Mouse (Mus musculus): ENCODE measurements at regions not wholly inside any gene's neighbourhood (a gene's known extent, or its start where the extent isn't known, plus 50 kb on each side); places are given as distances from the start of the nearest gene placed in this dataset.

GRCm38 (mm10) chr19:15851622-15852021 lies 95.5 kb downstream of the Psat1 start:
- DNase-seq = no peak

- DNase-seq = no peak
These were observed 96.4 kb downstream of the Psat1 start for GRCm38 (mm10) chr19:15850722-15851121.

- no peak for DNase-seq
These were observed 97.9 kb downstream of the Psat1 start for GRCm38 (mm10) chr19:15849235-15849634.

DNA sequence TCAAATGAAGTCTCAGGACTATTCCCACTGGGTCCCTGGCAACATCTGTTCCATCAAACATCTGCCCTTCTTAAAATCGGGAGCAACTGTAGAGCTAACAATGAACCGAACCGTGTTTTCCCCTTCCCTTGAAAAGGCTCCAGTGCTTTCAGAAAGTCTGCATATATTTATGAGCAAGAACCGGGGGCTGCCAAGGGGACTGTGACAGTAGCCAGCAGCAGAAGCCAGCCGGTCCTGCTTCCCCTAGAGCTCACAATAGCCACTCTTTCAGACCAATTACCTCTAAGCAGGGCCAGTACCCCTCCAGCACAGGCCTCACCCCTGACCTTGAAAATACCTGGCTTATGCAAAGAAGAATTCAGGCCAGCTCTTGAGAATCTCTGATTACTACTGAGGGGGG lies 108.8 kb downstream of the Psat1 start:
- DNase-seq = no peak

DNA sequence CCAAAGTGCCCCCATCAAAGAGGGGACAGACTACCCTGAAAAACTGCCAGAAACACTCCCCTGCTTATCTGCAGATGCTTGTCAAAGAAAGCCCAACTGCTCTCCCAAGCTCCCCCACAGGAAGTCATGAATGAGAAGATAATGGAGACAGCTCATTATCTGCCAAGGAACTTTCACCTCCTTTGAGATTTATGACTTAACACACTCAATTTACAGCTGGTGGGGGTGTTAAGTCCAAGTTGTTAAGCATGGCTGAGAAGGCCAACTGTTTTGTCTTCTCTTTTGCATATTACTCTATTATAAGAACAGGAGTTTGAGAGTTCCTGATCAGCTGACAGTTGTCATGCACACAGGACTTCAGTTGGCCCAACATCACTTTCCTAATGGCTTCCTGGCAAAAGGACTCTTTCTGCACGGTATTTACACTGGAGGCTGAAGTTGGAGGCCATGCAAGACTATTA lies 109.4 kb downstream of the Psat1 start:
- DNase-seq = no peak

GRCm38 (mm10) chr19:15836956-15837714 lies 110.0 kb downstream of the Psat1 start:
- no peak for DNase-seq

DNA sequence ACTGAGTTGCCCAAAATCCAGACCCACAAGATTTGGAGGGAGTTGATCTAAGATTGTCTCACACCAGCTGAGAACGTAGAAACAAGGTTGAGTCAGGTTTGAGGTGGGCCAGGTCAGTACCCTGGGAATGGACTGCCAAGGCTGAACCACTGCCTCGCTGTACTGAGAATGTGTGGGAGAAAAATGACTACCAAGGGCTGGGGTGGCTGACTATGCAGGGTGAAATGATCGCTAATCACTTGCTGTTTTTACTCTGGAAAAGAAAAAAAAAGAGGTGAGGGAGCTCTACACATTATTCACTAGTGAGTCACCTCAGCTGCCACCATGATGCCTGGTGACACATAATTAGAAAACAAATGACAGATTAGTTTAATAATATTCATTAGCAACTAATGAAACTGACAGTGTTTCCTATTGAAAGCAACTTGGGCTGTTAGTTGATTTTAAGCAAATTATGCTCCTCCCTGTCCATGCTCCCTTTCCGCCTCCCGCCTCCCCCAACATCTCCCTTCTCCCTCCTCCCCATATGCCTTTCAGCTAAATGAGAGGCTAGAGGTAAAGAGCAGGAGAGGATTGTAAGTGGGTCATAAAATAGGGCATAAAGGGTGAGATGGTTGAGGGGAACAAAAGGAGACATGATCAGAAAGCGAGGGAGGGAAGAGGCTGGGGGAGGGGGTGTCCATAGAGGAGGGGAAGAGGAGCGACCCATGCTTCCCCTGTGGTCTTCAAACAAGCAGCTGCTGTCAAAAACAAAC lies 110.8 kb downstream of the Psat1 start:
- DNase-seq = no peak

GRCm38 (mm10) chr19:15830385-15830784 lies 116.8 kb downstream of the Psat1 start:
- DNase-seq = no peak

- DNase-seq = no peak
These were observed 118.0 kb downstream of the Psat1 start for GRCm38 (mm10) chr19:15829158-15829557.

DNA sequence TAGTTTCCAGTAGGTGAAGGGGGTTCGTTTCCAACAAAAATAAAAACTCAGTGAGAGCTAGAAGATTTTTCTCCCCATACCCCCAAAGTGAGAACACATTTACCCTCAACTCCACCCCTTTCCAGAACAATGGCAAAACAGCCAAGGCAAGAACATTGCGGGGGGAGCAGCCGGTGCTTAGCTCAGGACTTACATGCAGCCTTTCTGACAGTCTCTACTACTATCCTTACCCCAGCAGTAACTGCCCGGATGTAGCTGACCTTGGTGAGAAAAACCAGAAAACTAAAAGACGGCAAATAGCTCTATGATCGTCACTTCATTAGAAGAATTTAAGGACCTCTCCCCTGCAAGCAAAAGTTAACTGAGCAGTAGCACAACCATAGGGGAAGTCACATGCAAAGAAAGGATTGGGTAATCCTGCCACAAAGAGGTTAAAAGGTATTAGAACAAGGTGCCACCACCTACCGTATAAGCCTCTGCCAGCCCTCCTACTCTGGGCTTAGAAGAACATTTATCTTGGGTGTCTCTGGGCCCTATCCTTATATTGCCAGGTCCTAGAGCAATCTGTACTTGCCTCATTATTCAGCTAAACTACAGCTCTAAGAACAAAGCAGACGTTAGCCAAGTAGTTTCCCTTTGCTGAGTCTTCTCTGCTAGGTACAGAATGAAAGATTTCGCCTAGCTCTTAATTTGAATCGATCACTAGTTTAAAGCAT lies 119.0 kb downstream of the Psat1 start:
- no peak for DNase-seq

DNA sequence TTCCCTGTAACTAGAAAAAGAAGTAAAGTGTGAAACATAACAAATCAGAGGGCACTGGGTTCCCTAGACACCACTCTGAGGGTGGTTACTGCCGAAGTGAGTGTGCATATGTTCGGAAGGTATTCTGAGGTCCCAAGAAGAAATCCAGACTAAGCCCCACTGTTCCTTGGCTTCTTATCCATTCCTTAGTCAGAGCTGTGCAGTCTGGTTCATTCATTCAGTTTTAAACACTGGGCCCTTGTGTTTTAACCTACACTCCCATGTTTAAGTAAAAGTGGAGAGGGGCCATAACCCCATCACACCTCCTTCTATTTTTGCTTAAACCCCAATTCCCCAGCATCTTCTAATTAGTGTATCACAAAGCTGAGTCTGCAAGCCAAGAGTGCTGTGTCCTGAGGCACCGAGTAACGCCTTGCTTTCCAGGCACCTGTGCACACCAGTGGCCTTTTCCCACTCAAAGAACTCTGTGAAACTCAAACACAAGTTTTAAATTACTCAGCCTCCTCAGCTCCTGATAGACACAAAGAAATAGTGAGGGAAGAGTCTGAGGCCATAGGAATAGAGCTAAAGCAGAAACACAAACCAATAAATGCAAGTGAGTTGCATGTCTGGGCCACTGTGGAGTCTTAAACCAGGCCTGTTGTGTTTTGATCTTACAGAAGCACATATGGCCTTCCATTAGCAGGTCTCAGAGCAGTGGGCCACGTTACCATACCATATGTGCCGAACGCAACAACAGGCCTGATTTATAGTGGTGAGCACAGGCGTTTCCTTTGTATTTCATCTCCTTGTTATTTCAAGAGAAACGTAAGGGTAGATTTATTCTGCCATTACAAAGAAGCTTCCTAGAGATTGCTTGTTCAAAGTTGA lies 119.8 kb downstream of the Psat1 start:
- DNase-seq = no peak

GRCm38 (mm10) chr19:15823688-15824371 lies 123.3 kb downstream of the Psat1 start:
- DNase-seq = no peak

DNA sequence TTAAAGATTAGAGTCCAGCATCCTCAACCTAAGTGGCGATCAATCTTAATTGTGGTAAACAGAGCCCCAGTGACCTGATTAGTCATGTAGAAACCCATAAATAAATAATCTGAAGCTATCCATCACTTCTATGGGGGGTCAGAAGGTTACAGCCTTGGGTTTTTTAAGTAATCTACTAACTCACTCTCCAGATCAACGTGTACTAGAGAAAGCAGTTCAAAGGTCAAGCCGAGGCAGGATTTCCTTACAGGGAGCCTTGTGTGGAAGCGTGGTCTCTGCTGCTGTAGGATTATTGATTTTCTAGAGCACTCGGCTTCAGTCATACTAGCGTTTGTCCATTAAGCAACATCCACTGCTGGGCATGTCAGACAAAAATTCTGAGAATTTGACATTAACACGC lies 127.1 kb downstream of the Psat1 start:
- no peak for DNase-seq

DNA sequence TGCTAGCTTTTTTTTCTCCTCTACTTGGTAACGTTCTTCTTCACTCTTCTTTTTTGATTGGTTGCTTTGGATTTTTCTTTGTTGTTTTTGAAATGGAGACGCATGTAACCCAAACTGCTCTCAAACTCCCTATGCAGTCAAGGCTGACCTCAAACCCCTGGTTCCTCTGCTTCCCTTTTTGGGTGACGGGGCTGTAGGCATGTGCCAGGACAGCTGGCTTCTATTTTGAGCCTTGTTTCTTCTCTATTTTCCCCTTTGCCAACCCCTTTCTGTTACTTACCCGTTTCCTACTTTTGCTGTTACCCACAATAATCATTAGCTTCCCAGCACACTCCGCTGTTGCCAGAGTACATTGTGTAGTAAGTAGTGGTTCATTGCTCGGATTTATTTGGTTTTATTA lies 132.0 kb downstream of the Psat1 start:
- DNase-seq = no peak

DNA sequence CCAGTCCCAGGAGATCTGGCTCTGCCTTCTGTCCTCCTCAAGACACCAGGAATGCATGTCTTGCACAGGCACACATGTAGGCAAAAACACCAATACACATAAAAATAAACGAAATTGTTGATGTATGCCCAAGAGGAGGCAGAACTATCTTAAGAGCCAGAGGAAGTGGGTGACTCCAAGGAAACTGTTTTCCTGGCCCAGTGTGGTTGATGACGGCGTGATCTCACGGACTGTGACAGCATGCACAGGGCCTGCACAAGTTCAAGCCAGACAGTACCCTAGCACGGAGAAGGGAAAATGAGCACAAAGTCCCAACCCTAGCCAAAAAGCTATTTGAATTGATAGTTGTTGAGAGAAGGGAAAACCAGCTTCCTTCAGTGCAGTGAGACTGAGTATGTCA lies 138.1 kb downstream of the Psat1 start:
- no peak for DNase-seq

- no peak for DNase-seq
These were observed 139.5 kb downstream of the Psat1 start for GRCm38 (mm10) chr19:15807681-15808080.

- DNase-seq = no peak
These were observed 143.8 kb downstream of the Psat1 start for GRCm38 (mm10) chr19:15803131-15803889.

- DNase-seq = no peak
These were observed 144.5 kb downstream of the Psat1 start for GRCm38 (mm10) chr19:15802641-15803040.

DNA sequence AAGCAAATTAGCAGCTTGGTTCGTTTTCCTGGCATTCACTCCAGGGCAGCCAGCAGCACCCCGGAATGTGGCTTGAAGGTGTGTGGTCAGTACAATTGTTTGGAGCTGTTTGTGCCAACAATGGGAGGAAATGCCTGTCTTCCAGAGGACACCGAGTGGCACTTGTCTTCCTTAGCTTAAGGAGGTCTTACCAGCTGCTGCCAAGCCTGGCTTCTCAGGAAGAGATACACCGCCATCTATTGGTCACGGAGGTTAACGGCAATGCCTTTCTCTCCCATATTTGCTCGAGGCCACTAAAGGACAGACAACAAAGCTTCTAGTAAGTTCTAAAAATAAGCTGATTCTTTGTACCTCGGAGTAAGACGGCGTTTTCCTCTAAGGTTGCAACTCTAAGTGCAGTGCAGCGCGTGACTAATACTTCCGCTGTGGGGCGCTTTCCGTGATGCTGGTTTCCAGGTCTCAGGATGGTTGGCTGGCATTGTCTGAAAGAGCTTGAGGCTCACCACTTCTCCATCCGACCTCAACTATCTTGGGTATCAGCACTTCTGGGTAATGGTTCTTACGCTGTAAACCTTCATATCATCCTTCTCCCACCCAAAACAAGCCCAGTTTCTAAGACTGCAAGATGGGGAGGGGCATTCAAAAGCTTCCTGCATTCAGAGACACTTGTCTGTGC lies 145.2 kb downstream of the Psat1 start:
- DNase-seq = peak; percentile 70

All from adrenal gland, adult 2 months (tissue).